Mouse (Mus musculus): ENCODE measurements around the gene Tbc1d2.
"Not testable (repeated sequence)": the region's sequence is repeated elsewhere in the genome, so short reads cannot be mapped to it uniquely, and the experiment has no call there.

DNA sequence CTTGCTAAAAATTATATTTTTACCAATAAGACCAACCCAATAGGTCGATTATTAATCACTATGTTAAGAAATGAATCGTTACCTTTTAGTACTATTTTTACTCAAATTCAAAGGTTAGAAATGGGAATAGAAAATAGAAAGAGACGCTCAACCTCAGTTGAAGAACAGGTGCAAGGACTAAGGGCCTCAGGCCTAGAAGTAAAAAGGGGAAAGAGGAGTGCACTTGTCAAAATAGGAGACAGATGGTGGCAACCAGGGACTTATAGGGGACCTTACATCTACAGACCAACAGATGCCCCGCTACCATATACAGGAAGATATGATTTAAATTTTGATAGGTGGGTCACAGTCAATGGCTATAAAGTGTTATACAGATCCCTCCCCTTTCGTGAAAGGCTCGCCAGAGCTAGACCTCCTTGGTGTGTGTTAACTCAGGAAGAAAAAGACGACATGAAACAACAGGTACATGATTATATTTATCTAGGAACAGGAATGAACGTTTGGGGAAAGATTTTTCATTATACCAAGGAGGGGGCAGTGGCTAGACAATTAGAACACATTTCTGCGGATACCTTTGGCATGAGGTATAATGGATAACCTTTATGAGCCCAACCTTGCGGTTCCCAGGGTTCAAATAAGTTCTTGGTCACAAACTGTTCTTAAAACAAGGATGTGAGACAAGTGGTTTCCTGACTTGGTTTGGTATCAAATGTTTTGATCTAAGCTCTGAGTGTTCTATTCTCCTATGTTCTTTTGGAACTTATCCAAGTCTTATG lies 74.3 kb downstream of the Tbc1d2 start:
- TF ChIP-seq CTCF, EP300 (IDR thresholded peaks at IDR 0.05): not testable (repeated sequence)

All from lung, postnatal 0 days (tissue).